ENCODE assay signal across 1 mouse cellular context in genomic region chrX:103981169-103981689, GRCm38 (mm10).
TF ChIP-seq lines count a peak whose summit lies in the region.

TSS of gene Rlim (minus strand) at chrX:103981284.

TF ChIP-seq in MEL, 35 proteins besides CTCF, POLR2A, EP300 and RAD21 (continued from another document):
- TF ChIP-seq TCF12 (IDR thresholded peaks at IDR 0.05; ENCODE audit: low read depth, low read length): no peak
- TF ChIP-seq ETS1 (IDR thresholded peaks at IDR 0.05; ENCODE audit: low read depth, low read length): peak; percentile 37; the same call in 1 of the 2 replicates
- no peak for TF ChIP-seq MXI1 (IDR thresholded peaks at IDR 0.05; ENCODE audit: low read depth, low read length)
TF ChIP-seq in MEL: peak in this region for 12.
